Mouse (Mus musculus): Measurements from ENCODE around the gene Rere. TPM values are rescaled to one million over a fixed set of nuclear protein-coding genes. Genes with fewer than 3 reads are reported as not detected.
A peak's percentile ranks its signal among the peaks of the same experiment; 100 is the strongest.

Gene Rere
- polyA plus RNA-seq, 1 experiment from 2014 or later: 57.2 TPM

DNA sequence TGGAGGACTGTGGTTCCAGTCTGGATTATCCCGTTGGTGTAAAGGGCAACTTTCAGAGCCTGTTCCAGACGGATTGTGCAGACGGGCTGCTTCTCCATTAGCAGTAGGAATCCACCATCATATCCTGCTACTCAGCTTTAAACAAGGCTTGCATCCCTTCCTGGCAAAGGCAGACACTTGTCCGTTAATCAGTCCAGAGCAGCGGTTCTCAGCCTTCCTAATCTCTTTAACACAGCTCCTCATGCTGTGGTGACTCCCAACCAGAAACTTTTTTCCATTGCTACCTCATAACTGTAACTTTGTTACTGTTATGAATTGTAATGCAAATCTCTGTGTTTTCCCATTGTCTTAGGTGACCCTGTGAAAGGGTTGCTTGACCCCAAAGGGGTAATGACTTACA lies 367.9 kb downstream of the Rere start:
- Histone ChIP-seq H3K4me1 (no peaks in the 10 kb centered on the region; the same call in 1 of the 2 replicates), H3K9me3 (no peaks in the 10 kb centered on the region), H3K27me3 (replicated peaks) (0 out of 2 replicates have a peak, but pooled peaks cover 5% of the 10 kb centered on the region), H3K27ac (no peak overlapping the region), H3K4me2 (replicated peaks) (no peak overlapping the region), H3K9ac (no peak overlapping the region), H3K36me3 (no peaks in the 10 kb centered on the region), H3K4me3 (no peak overlapping the region)
- no peak for ATAC-seq (ENCODE audit: low FRiP score, low read depth)
- 84% methylated on average over 5 of the region's 5 CpGs for WGBS

- Histone ChIP-seq H3K27ac (no peak within 1 kb of the TSS), H3K27me3 (replicated peaks) (0 out of 2 replicates have a peak, but pooled peaks cover 13% of the 10 kb centered on the region), H3K4me3 (peak within 1 kb of the TSS; percentile 52), H3K4me1 (no peaks in the 10 kb centered on the region; the same call in 1 of the 2 replicates), H3K36me3 (no peaks in the 10 kb centered on the region), H3K4me2 (replicated peaks) (peak within 1 kb of the TSS; percentile 72), H3K9ac (peak within 1 kb of the TSS; percentile 74), H3K9me3 (peaks cover 2% of the 10 kb centered on the region; the same call in 1 of the 2 replicates)
- 7% methylated on average over 41 of the region's 41 CpGs for WGBS
- peak; percentile 71; the same call in 1 of the 2 replicates for ATAC-seq (ENCODE audit: low FRiP score, low read depth)
Observed at GRCm38 (mm10) chr4:150651390-150652277, 370.2 kb downstream of the Rere start, which contains the start of gene Slc45a1. Slc45a1 (minus strand) TSS chr4:150652174.

DNA sequence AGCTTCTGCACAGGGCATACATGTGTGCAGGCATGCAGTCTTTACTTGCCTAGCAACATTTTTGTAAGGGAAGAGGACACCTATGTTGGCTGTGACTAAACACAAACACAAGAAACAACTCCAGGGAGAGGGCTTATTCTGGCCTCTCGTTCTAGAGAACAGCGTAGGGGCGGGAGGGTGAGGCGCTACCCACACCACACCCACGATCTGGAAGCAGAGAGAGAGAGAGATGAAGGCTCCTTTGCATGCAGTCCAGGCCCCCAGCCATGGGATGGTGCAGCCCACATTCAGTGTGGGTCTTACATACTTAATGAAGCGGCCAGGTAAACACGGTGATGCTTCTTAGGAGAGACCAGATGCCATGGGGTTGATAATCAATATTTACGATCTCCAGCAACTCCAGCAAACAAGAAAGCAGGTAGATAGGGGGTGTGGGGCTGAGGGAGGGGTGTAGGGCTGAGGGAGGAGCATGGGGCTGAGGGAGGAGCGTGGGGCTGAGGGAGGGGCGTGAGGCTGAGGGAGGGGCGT lies 371.7 kb downstream of the Rere start:
- ATAC-seq (ENCODE audit: low FRiP score, low read depth): no peak
- Histone ChIP-seq H3K27me3 (replicated peaks) (0 out of 2 replicates have a peak, but pooled peaks cover 13% of the 10 kb centered on the region), H3K9me3 (peaks cover 3% of the 10 kb centered on the region; the same call in 1 of the 2 replicates), H3K9ac (no peak overlapping the region), H3K36me3 (no peaks in the 10 kb centered on the region), H3K4me1 (no peaks in the 10 kb centered on the region; the same call in 1 of the 2 replicates), H3K27ac (no peak overlapping the region), H3K4me3 (no peak overlapping the region), H3K4me2 (replicated peaks) (no peak overlapping the region)
- 42% methylated on average over 11 of the region's 11 CpGs for WGBS

DNA sequence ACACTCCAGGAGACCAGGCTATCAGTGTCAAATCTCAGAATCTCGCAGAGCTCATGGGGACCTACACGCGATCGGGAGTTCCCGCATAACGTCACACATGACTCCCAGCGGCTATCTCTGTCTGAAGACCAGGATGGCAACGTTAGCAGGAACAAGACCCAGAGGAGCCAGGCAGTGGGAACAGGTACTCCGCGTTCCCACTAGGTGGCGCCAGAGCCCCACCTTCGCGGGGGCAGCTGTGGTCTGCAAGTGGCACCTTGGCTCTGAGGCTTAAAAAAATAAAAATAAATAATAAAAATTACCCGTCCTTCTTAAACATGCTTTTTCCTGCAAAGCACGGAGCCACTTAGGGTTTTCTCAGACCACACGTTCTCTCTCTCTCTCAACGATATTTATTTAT lies 374.5 kb downstream of the Rere start:
- H3K27me3 ChIP-seq (replicated peaks): 0 out of 2 replicates have a peak, but pooled peaks cover 13% of the 10 kb centered on the region
- H3K9me3 ChIP-seq: peaks cover 3% of the 10 kb centered on the region; the same call in 1 of the 2 replicates
- H3K4me1 ChIP-seq: peaks cover 10% of the 10 kb centered on the region
- H3K36me3 ChIP-seq: no peaks in the 10 kb centered on the region
- ATAC-seq (ENCODE audit: low FRiP score, low read depth): peak; percentile 45; the same call in 1 of the 2 replicates
- WGBS: 8% methylated on average over 17 of the region's 17 CpGs
- H3K9ac ChIP-seq: no peak overlapping the region
- H3K27ac ChIP-seq: no peak overlapping the region
- peak overlapping the region; percentile 27; the same call in 1 of the 2 replicates for H3K4me2 ChIP-seq (replicated peaks)
- H3K4me3 ChIP-seq: no peak overlapping the region

GRCm38 (mm10) chr4:150656504-150656903 lies 375.1 kb downstream of the Rere start:
- Histone ChIP-seq H3K9ac (no peak overlapping the region), H3K4me3 (no peak overlapping the region), H3K27me3 (replicated peaks) (0 out of 2 replicates have a peak, but pooled peaks cover 13% of the 10 kb centered on the region), H3K4me2 (replicated peaks) (no peak overlapping the region), H3K27ac (no peak overlapping the region), H3K4me1 (peaks cover 15% of the 10 kb centered on the region), H3K36me3 (no peaks in the 10 kb centered on the region), H3K9me3 (peaks cover 3% of the 10 kb centered on the region; the same call in 1 of the 2 replicates)
- no peak for ATAC-seq (ENCODE audit: low FRiP score, low read depth)
- WGBS: 87% methylated on average over 6 of the region's 6 CpGs

DNA sequence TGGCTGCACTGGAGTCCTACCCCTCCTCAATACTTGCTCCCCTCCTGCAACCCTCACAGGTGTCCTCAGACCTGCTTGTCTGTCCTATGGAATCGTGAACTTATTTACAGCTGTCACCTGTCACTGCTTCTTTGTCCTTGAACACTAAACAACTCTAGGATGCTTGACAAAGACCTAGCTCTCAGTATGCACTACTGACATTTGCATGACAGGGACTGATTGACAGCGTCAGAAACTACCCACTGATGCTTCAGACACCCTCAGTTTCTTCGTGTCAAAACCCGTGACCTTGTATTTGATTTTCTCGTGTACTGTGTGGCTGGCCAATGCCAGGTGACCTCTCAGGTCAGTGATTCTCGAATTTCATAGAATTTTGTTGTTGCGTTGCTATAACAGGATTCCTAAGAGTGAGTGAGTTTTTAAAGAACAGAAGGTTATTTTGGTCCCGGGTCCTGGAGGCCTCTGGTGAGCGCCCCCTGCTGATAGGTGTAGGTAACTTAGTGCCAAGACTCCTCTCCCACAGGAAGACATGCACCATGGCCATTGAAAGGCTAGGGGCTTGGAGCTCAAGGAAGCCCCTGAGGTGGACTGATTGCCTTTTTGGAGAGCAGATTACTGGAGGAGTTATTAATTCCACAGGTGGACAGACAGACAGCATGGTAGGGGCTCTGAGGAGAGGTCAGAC lies 378.6 kb downstream of the Rere start:
- 78% methylated on average over 9 of the region's 9 CpGs for WGBS
- Histone ChIP-seq H3K9ac (no peak overlapping the region), H3K36me3 (no peaks in the 10 kb centered on the region), H3K9me3 (peaks cover 3% of the 10 kb centered on the region; the same call in 1 of the 2 replicates), H3K4me1 (peaks cover 22% of the 10 kb centered on the region), H3K4me2 (replicated peaks) (no peak overlapping the region), H3K27ac (peak overlapping the region; percentile 53; the same call in 1 of the 2 replicates), H3K4me3 (no peak overlapping the region), H3K27me3 (replicated peaks) (0 out of 2 replicates have a peak, but pooled peaks cover 3% of the 10 kb centered on the region)
- no peak for ATAC-seq (ENCODE audit: low FRiP score, low read depth)

- Histone ChIP-seq H3K9me3 (no peaks in the 10 kb centered on the region), H3K36me3 (no peaks in the 10 kb centered on the region), H3K27me3 (replicated peaks) (no peaks in the 10 kb centered on the region), H3K4me1 (peaks cover 22% of the 10 kb centered on the region), H3K4me2 (replicated peaks) (peak overlapping the region; percentile 54), H3K9ac (peak overlapping the region; percentile 29; the same call in 1 of the 2 replicates), H3K4me3 (peak overlapping the region; percentile 11; the same call in 1 of the 2 replicates), H3K27ac (0 out of 2 replicates have a peak overlapping the region, but pooled peaks have one; percentile 3)
- ATAC-seq (ENCODE audit: low FRiP score, low read depth): 0 out of 2 replicates have a peak, but pooled peaks have one; percentile 19
- 3% methylated on average over 13 of the region's 13 CpGs for WGBS
Observed at GRCm38 (mm10) chr4:150661886-150662285, 380.4 kb downstream of the Rere start.

- H3K27ac ChIP-seq: no peak overlapping the region
- WGBS: 59% methylated on average over 12 of the region's 12 CpGs
Observed at GRCm38 (mm10) chr4:150663192-150663591, 381.7 kb downstream of the Rere start.

GRCm38 (mm10) chr4:150664726-150665125 lies 383.3 kb downstream of the Rere start:
- no peak overlapping the region for H3K4me3 ChIP-seq
- WGBS: 82% methylated on average over 7 of the region's 7 CpGs
- H3K27ac ChIP-seq: no peak overlapping the region
- no peak overlapping the region for H3K9ac ChIP-seq
- no peak for ATAC-seq (ENCODE audit: low FRiP score, low read depth)
- no peaks in the 10 kb centered on the region for H3K36me3 ChIP-seq
- H3K9me3 ChIP-seq: peaks cover 4% of the 10 kb centered on the region; the same call in 1 of the 2 replicates
- no peak overlapping the region for H3K4me2 ChIP-seq (replicated peaks)
- peaks cover 22% of the 10 kb centered on the region for H3K4me1 ChIP-seq
- no peaks in the 10 kb centered on the region for H3K27me3 ChIP-seq (replicated peaks)

More at GRCm38 (mm10) chr4:150663192-150663591, 381.7 kb downstream of the Rere start:
- Histone ChIP-seq H3K36me3 (no peaks in the 10 kb centered on the region), H3K9ac (no peak overlapping the region), H3K4me3 (no peak overlapping the region), H3K4me1 (peaks cover 22% of the 10 kb centered on the region), H3K9me3 (peaks cover 4% of the 10 kb centered on the region; the same call in 1 of the 2 replicates), H3K4me2 (replicated peaks) (no peak overlapping the region), H3K27me3 (replicated peaks) (no peaks in the 10 kb centered on the region)
- ATAC-seq (ENCODE audit: low FRiP score, low read depth): no peak

- no peak for ATAC-seq (ENCODE audit: low FRiP score, low read depth)
- Histone ChIP-seq H3K4me3 (no peak overlapping the region), H3K27me3 (replicated peaks) (no peaks in the 10 kb centered on the region), H3K36me3 (no peaks in the 10 kb centered on the region), H3K4me2 (replicated peaks) (no peak overlapping the region), H3K9me3 (peaks cover 4% of the 10 kb centered on the region; the same call in 1 of the 2 replicates), H3K27ac (no peak overlapping the region), H3K9ac (no peak overlapping the region), H3K4me1 (peaks cover 15% of the 10 kb centered on the region)
- WGBS: 85% methylated on average over 10 of the region's 10 CpGs
Observed at GRCm38 (mm10) chr4:150665806-150666205, 384.4 kb downstream of the Rere start.

Data from neural tube, embryonic 12.5 days (tissue).